Mouse (Mus musculus) G1E (cell line): ENCODE results near the gene Tut4.

Source experiments
- CTCF ChIP-seq: IDR thresholded peaks from 2 replicates; pipeline ENCODE4 v1.5.1; 2012; ENCODE audit warnings: low read depth, low read length, inconsistent platforms, mixed read lengths
- GATA1 ChIP-seq: IDR thresholded peaks from 2 replicates; pipeline ENCODE4 v1.6.1; 2012; ENCODE audit warnings: borderline replicate concordance, low read length, inconsistent platforms, mixed read lengths
- GATA2 ChIP-seq: IDR thresholded peaks from 2 replicates; pipeline ENCODE4 v1.6.1; 2012; ENCODE audit warnings: low read depth, low read length, inconsistent platforms, borderline replicate concordance
- POLR2AphosphoS5 ChIP-seq: IDR thresholded peaks from 2 replicates; pipeline ENCODE4 v1.6.1; 2012; ENCODE audit warnings: low read depth, low read length, inconsistent platforms; ENCODE audit not compliant: insufficient replicate concordance
- TAL1 ChIP-seq: conservative IDR thresholded peaks from 2 replicates; pipeline ENCODE4 v1.6.1; 2012; ENCODE audit warnings: low read depth, low read length, inconsistent platforms, mixed read lengths

- no peak for TF ChIP-seq CTCF
- TF ChIP-seq GATA1, result no peak
- TF ChIP-seq POLR2AphosphoS5, result no peak
- no peak for TF ChIP-seq TAL1
- TF ChIP-seq GATA2, result no peak
Observed at GRCm38 (mm10) chr4:108436225-108436624, 23.0 kb upstream of the Tut4 start.
